Comparison of ENCODE assay signal across 9 mouse cellular contexts in genomic region chr2:50916323-50917221, GRCm38 (mm10).
DNase-seq lines count a peak whose midpoint lies in the region.
"Had no signal": no experiment of that assay in that cellular context is flagged by ENCODE, and none has a peak within 500 bp of the region (broad histone marks: within the 10 kb centered on the region; RNA-seq: fewer than 3 reads in every experiment).

No protein-coding gene starts in this region.

- DNase-seq in cerebellum, postnatal 10 days: peak; percentile 9 to 22
- DNase-seq in cerebellum, adult 11 months: no peak
- peak; percentile 15 for DNase-seq in urinary bladder, postnatal 14 days (ENCODE audit: low spot score)
- DNase-seq in urinary bladder, postnatal 36 days (ENCODE audit: low spot score in 2 of 2): no peak
- peak; percentile 19 for DNase-seq in left cerebral cortex, postnatal 4 days
- DNase-seq in kidney, adult 11 months: no peak
- no peak for DNase-seq in testis, postnatal 10 days (ENCODE audit: low spot score)
- DNase-seq in spleen, postnatal 14 days (ENCODE audit: low spot score in 2 of 2): no peak
- DNase-seq: B cell, adult 2 months had no signal

- intact Hi-C loops in left cerebral cortex, postnatal 4 days (cut with DNase I): no loop called here

Comparison
In these comparisons a context has a peak if more than half of its experiments do, and no peak if none do; other contexts are left out.
1. DNase-seq: peak in cerebellum, postnatal 10 days (2 of 2), urinary bladder, postnatal 14 days (single experiment) and left cerebral cortex, postnatal 4 days (single experiment); none in cerebellum, adult 11 months (single experiment), urinary bladder, postnatal 36 days (0 of 2), kidney, adult 11 months (single experiment), testis, postnatal 10 days (single experiment) and spleen, postnatal 14 days (0 of 2).